Mouse (Mus musculus) hindbrain, postnatal 0 days (tissue): ENCODE data around the gene Olfr348. TPM values are rescaled to one million over a fixed set of nuclear protein-coding genes. Genes with fewer than 3 reads are reported as not detected.

Experiments used
- ATAC-seq: fragments of 200-750 bp; cut with Nextera tagmentation; 2 replicates; pipeline ENCODE4 v1.8.0; 2017; ENCODE audit warnings: mild to moderate bottlenecking, moderate TSS enrichment, moderate library complexity
- DNase-seq: peaks from one replicate; pipeline ENCODE4 v3.0.0-alpha.2; 2015; ENCODE audit warnings: low spot score
- H3K27ac ChIP-seq: fragments of 300-500 bp; sonication (generic); 2 replicates; pipeline ENCODE4 v1.5.1; 2014; ENCODE audit warnings: mild to moderate bottlenecking
- H3K27me3 ChIP-seq: fragments of 300-500 bp; sonication (generic); 2 replicates; pipeline ENCODE4 v1.6.1; 2014; ENCODE audit warnings: low read length, mixed read lengths; ENCODE audit not compliant: insufficient read depth
- H3K36me3 ChIP-seq: fragments of 300-500 bp; sonication (generic); 2 replicates; pipeline ENCODE4 v1.6.1; 2014; ENCODE audit warnings: low read length, mixed read lengths; ENCODE audit not compliant: insufficient read depth
- H3K4me1 ChIP-seq: fragments of 300-500 bp; sonication (generic); 2 replicates; pipeline ENCODE4 v1.6.1; 2014; ENCODE audit warnings: antibody characterized with exemption, low read length, mixed read lengths; ENCODE audit not compliant: insufficient read depth
- H3K4me2 ChIP-seq: fragments of 300-500 bp; sonication (generic); 2 replicates; pipeline ENCODE4 v1.6.1; 2014; ENCODE audit warnings: low read depth, mild to moderate bottlenecking, low read length, moderate library complexity, mixed read lengths
- H3K4me3 ChIP-seq: fragments of 300-500 bp; sonication (generic); 2 replicates; pipeline ENCODE4 v1.5.1; 2014; ENCODE audit warnings: low read length
- H3K9ac ChIP-seq: fragments of 300-500 bp; sonication (generic); replicated peaks from 2 replicates; pipeline ENCODE4 v1.6.1; 2014; ENCODE audit warnings: mild to moderate bottlenecking, low read length, moderate library complexity, mixed read lengths
- H3K9me3 ChIP-seq: fragments of 300-500 bp; sonication (generic); 2 replicates; pipeline ENCODE4 v1.6.1; 2016; ENCODE audit warnings: low read length, mixed read lengths
- CTCF ChIP-seq: IDR thresholded peaks from 2 replicates; pipeline ENCODE4 v1.5.1; 2016; ENCODE audit warnings: antibody characterized with exemption, control low read depth, low read depth
- WGBS: fragments of 180-500 bp; shearing (Covaris S2); extraction: QIAGEN DNeasy Blood & Tissue Kit; methylation state at CpG from one replicate; pipeline ENCODE4 v1.1.7; 2014; 5-methylcytosine and 5-hydroxymethylcytosine counted together
- polyA plus RNA-seq: library from polyadenylated mRNA; unstranded; fragments of >200 nt; fragmentation: Nextera tagmentation; extraction: Ambion mirVana; gene quantifications from 2 replicates; pipeline ENCODE4 v1.2.1, GENCODE M21; 2015
- total RNA-seq: library from RNA; depleted of rRNA; stranded (reverse); fragments of >200 nt; gene quantifications from 2 replicates; pipeline ENCODE4 v1.2.3, GENCODE M21; 2014; rRNA removed

Olfr348 gene
- total RNA-seq = not detected in 2 replicates
- polyA plus RNA-seq = not detected in 2 replicates

DNA sequence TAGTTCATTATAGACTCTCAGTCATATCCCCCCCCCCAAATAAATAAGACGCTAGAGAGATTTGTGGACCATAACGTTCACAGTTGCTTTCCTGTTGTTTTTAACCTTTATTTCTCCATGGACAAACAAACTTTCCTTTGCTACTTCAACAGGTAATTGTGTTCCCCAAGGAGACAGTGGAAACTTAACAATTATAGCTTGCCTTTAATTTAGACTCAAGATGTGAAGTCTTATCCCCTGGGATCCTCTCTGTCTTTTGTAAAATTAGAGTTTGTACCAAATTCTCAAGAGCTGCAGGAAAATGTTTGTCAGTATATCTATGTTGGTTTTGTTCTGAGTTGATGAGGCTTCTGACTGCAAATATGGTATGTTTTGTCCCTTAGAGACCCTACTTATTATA, at the start of gene Olfr348:
Olfr348 (plus strand) TSS at position 301 of the 400 bp plus-strand sequence.
- Histone ChIP-seq H3K9ac (no peak within 1 kb of the TSS), H3K4me3 (no peak within 1 kb of the TSS), H3K36me3 (no peaks in the 10 kb centered on the region), H3K4me2 (no peak within 1 kb of the TSS), H3K27me3 (no peaks in the 10 kb centered on the region), H3K27ac (no peak within 1 kb of the TSS), H3K9me3 (0 out of 2 replicates have a peak, but pooled peaks cover 4% of the 10 kb centered on the region), H3K4me1 (no peaks in the 10 kb centered on the region)
- DNase-seq (no peak), ATAC-seq (no peak)
- no peak for TF ChIP-seq CTCF
- WGBS = 68% methylated on average over 2 of the region's 2 CpGs

GRCm38 (mm10) chr2:36736226-36736625, 47.9 kb upstream of the Olfr348 start:
- TF ChIP-seq CTCF = no peak
- ATAC-seq = no peak
- H3K9me3 ChIP-seq = peaks cover 6% of the 10 kb centered on the region; the same call in 1 of the 2 replicates
- no peak overlapping the region for H3K27ac ChIP-seq
- H3K9ac ChIP-seq = no peak overlapping the region
- DNase-seq = no peak
- H3K36me3 ChIP-seq = no peaks in the 10 kb centered on the region
- H3K27me3 ChIP-seq = no peaks in the 10 kb centered on the region
- H3K4me2 ChIP-seq = no peak overlapping the region
- no peaks in the 10 kb centered on the region for H3K4me1 ChIP-seq
- H3K4me3 ChIP-seq = no peak overlapping the region
- WGBS = 57% methylated on average over 3 of the region's 3 CpGs

- Histone ChIP-seq H3K27ac (no peak within 1 kb of the TSS), H3K9me3 (0 out of 2 replicates have a peak, but pooled peaks cover 8% of the 10 kb centered on the region), H3K4me3 (no peak within 1 kb of the TSS), H3K9ac (no peak within 1 kb of the TSS), H3K4me1 (no peaks in the 10 kb centered on the region), H3K27me3 (no peaks in the 10 kb centered on the region), H3K36me3 (no peaks in the 10 kb centered on the region), H3K4me2 (no peak within 1 kb of the TSS)
- 90% methylated on average over 2 of the region's 2 CpGs for WGBS
- DNase-seq (no peak), ATAC-seq (no peak)
- TF ChIP-seq CTCF = no peak
These were observed 6.2 kb downstream of the Olfr348 start, which contains the start of gene Olfr50 for GRCm38 (mm10) chr2:36790238-36790637. Gene Olfr50 (plus strand): TSS chr2:36790538.

DNA sequence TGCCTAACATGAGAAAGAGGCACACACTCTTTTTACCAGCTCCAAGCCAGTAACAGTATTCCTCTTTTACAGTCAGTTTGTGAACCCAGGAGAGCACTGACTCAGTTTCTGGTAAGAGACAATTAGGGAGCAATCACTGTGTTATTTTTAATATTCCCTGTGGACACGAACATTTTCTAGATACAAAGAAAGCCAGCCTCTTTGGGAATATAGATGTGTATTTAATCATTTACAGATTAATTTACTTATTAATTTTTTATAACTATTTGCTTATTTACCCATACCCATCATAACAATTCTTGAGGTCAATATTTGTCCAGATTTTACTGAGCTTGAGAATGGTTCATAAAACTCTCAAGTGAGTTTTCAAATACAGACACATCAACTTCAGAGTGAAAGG, 32.9 kb downstream of the Olfr348 start, which contains the start of gene Olfr3:
Olfr3 (minus strand) TSS at position 101 of the 400 bp plus-strand sequence.
- Histone ChIP-seq H3K4me1 (no peaks in the 10 kb centered on the region), H3K27me3 (no peaks in the 10 kb centered on the region), H3K4me3 (no peak within 1 kb of the TSS), H3K27ac (no peak within 1 kb of the TSS), H3K9ac (no peak within 1 kb of the TSS), H3K4me2 (no peak within 1 kb of the TSS), H3K9me3 (peaks cover 22% of the 10 kb centered on the region; the same call in 1 of the 2 replicates), H3K36me3 (no peaks in the 10 kb centered on the region)
- ATAC-seq (no peak), DNase-seq (no peak)
- 64% methylated on average over 1 of the region's 1 CpGs for WGBS
- no peak for TF ChIP-seq CTCF

Other genes starting within 250 kb of the Olfr348 start
- gene Olfr344, start 217.6 kb upstream of the Olfr348 start, total RNA-seq = not detected in 2 replicates
- not detected in 2 replicates for gene Olfr344, start 217.6 kb upstream of the Olfr348 start, polyA plus RNA-seq
- gene Olfr345, start 144.2 kb upstream of the Olfr348 start, total RNA-seq = not detected in 2 replicates
- not detected in 2 replicates for gene Olfr345, start 144.2 kb upstream of the Olfr348 start, polyA plus RNA-seq
- not detected in 2 replicates for gene Olfr346, start 98.5 kb upstream of the Olfr348 start, total RNA-seq
- gene Olfr346, start 98.5 kb upstream of the Olfr348 start, polyA plus RNA-seq = not detected in 2 replicates
- gene Olfr347, start 52.4 kb upstream of the Olfr348 start, total RNA-seq = not detected in 2 replicates
- gene Olfr347, start 52.4 kb upstream of the Olfr348 start, polyA plus RNA-seq = not detected in 2 replicates
- not detected in 2 replicates for gene Olfr50, start 6.3 kb downstream of the Olfr348 start, total RNA-seq
- gene Olfr50, start 6.3 kb downstream of the Olfr348 start, polyA plus RNA-seq = not detected in 2 replicates
- gene Olfr3, start 32.8 kb downstream of the Olfr348 start, total RNA-seq = not detected in 2 replicates
- gene Olfr3, start 32.8 kb downstream of the Olfr348 start, polyA plus RNA-seq = not detected in 2 replicates
- not detected in 2 replicates for gene Olfr350, start 62.0 kb downstream of the Olfr348 start, total RNA-seq
- gene Olfr350, start 62.0 kb downstream of the Olfr348 start, polyA plus RNA-seq = not detected in 2 replicates
- not detected in 2 replicates for gene Olfr351, start 78.4 kb downstream of the Olfr348 start, total RNA-seq
- gene Olfr351, start 78.4 kb downstream of the Olfr348 start, polyA plus RNA-seq = not detected in 2 replicates
- gene Olfr352, start 84.2 kb downstream of the Olfr348 start, total RNA-seq = not detected in 2 replicates
- gene Olfr352, start 84.2 kb downstream of the Olfr348 start, polyA plus RNA-seq = not detected in 2 replicates
- not detected in 2 replicates for gene Olfr353, start 108.7 kb downstream of the Olfr348 start, total RNA-seq
- gene Olfr353, start 108.7 kb downstream of the Olfr348 start, polyA plus RNA-seq = not detected in 2 replicates
- not detected in 2 replicates for gene Olfr354, start 121.4 kb downstream of the Olfr348 start, total RNA-seq
- not detected in 2 replicates for gene Olfr354, start 121.4 kb downstream of the Olfr348 start, polyA plus RNA-seq
- not detected in 2 replicates for gene Olfr355, start 144.6 kb downstream of the Olfr348 start, total RNA-seq
- gene Olfr355, start 144.6 kb downstream of the Olfr348 start, polyA plus RNA-seq = not detected in 2 replicates
- gene Olfr356, start 152.8 kb downstream of the Olfr348 start, total RNA-seq = not detected in 2 replicates
- gene Olfr356, start 152.8 kb downstream of the Olfr348 start, polyA plus RNA-seq = not detected in 2 replicates
- not detected in 2 replicates for gene Olfr357, start 209.6 kb downstream of the Olfr348 start, total RNA-seq
- not detected in 2 replicates for gene Olfr357, start 209.6 kb downstream of the Olfr348 start, polyA plus RNA-seq
- gene Olfr358, start 225.1 kb downstream of the Olfr348 start, total RNA-seq = not detected in 2 replicates
- not detected in 2 replicates for gene Olfr358, start 225.1 kb downstream of the Olfr348 start, polyA plus RNA-seq